Mouse (Mus musculus) liver, embryonic 11.5 days (tissue): Measurements from ENCODE around the gene Cacna1d. TPM values are rescaled to one million over a fixed set of nuclear protein-coding genes. Genes with fewer than 3 reads are reported as not detected.

Source experiments
- ATAC-seq: fragments of 200-750 bp; cut with Nextera tagmentation; replicated peaks from 2 replicates; pipeline ENCODE4 v1.8.0; 2017; ENCODE audit warnings: moderate number of reproducible peaks, mild to moderate bottlenecking, moderate TSS enrichment, moderate library complexity; ENCODE audit not compliant: low FRiP score
- DNase-seq: peaks from one replicate; pipeline ENCODE4 v3.0.0-alpha.2; 2017; ENCODE audit warnings: low spot score
- H3K27ac ChIP-seq: fragments of 300-500 bp; sonication (generic); 2 replicates; pipeline ENCODE4 v1.5.1; 2014; ENCODE audit warnings: mild to moderate bottlenecking, low read depth, low read length, control low read depth
- H3K27me3 ChIP-seq: fragments of 300-500 bp; sonication (generic); replicated peaks from 2 replicates; pipeline ENCODE4 v1.6.1; 2014; ENCODE audit warnings: low read length, mixed read lengths; ENCODE audit not compliant: control insufficient read depth, insufficient read depth
- H3K36me3 ChIP-seq: fragments of 300-500 bp; sonication (generic); 2 replicates; pipeline ENCODE4 v1.6.1; 2014; ENCODE audit warnings: mild to moderate bottlenecking, low read length, moderate library complexity, mixed read lengths; ENCODE audit not compliant: control insufficient read depth, insufficient read depth
- H3K4me1 ChIP-seq: fragments of 300-500 bp; sonication (generic); replicated peaks from 2 replicates; pipeline ENCODE4 v1.6.1; 2014; ENCODE audit warnings: low read length, mixed read lengths; ENCODE audit not compliant: control insufficient read depth, insufficient read depth
- H3K4me2 ChIP-seq: fragments of 300-500 bp; sonication (generic); 2 replicates; pipeline ENCODE4 v1.6.1; 2014; ENCODE audit warnings: mild to moderate bottlenecking, control low read depth, moderate library complexity
- H3K4me3 ChIP-seq: fragments of 300-500 bp; sonication (generic); 2 replicates; pipeline ENCODE4 v1.5.1; 2014; ENCODE audit warnings: low read depth, low read length, control low read depth
- H3K9ac ChIP-seq: fragments of 300-500 bp; sonication (generic); 2 replicates; pipeline ENCODE4 v1.6.1; 2014; ENCODE audit warnings: low read depth, low read length, control low read depth
- H3K9me3 ChIP-seq: fragments of 300-500 bp; sonication (generic); 2 replicates; pipeline ENCODE4 v1.6.1; 2016; ENCODE audit warnings: low read length, inconsistent platforms, mixed read lengths; ENCODE audit not compliant: control insufficient read depth
- WGBS: fragments of 180-500 bp; shearing (Covaris S2); extraction: QIAGEN DNeasy Blood & Tissue Kit; methylation state at CpG from one replicate; pipeline ENCODE4 v1.1.7; 2014; 5-methylcytosine and 5-hydroxymethylcytosine counted together
- polyA plus RNA-seq: library from polyadenylated mRNA; unstranded; fragments of >200 nt; fragmentation: Nextera tagmentation; extraction: Ambion mirVana; gene quantifications from 2 replicates; pipeline ENCODE4 v1.2.1, GENCODE M21; 2014

Cacna1d gene
- polyA plus RNA-seq, 1 experiment from 2014 or later = 1.2 TPM

GRCm38 (mm10) chr14:30131256-30131655 lies 360.0 kb downstream of the Cacna1d start:
- ATAC-seq (no peak), DNase-seq (no peak)
- H3K4me3 ChIP-seq = no peak overlapping the region
- H3K4me1 ChIP-seq = no peaks in the 10 kb centered on the region
- H3K27me3 ChIP-seq = no peaks in the 10 kb centered on the region
- 33% methylated on average over 3 of the region's 3 CpGs for WGBS
- no peaks in the 10 kb centered on the region for H3K9me3 ChIP-seq
- no peak overlapping the region for H3K4me2 ChIP-seq
- no peaks in the 10 kb centered on the region for H3K36me3 ChIP-seq
- H3K27ac ChIP-seq = no peak overlapping the region
- H3K9ac ChIP-seq = no peak overlapping the region

- no peak overlapping the region for H3K4me3 ChIP-seq
- no peak overlapping the region for H3K27ac ChIP-seq
- ATAC-seq = no peak
- H3K9me3 ChIP-seq = no peaks in the 10 kb centered on the region
- no peaks in the 10 kb centered on the region for H3K4me1 ChIP-seq
- 87% methylated on average over 9 of the region's 9 CpGs for WGBS
- no peak overlapping the region for H3K9ac ChIP-seq
- no peak overlapping the region for H3K4me2 ChIP-seq
- DNase-seq = no peak
- no peaks in the 10 kb centered on the region for H3K36me3 ChIP-seq
- H3K27me3 ChIP-seq = no peaks in the 10 kb centered on the region
Measured at GRCm38 (mm10) chr14:30130092-30130491, 361.2 kb downstream of the Cacna1d start.

- Histone ChIP-seq H3K36me3 (no peaks in the 10 kb centered on the region), H3K9me3 (no peaks in the 10 kb centered on the region), H3K27ac (no peak overlapping the region), H3K9ac (no peak overlapping the region), H3K4me1 (no peaks in the 10 kb centered on the region), H3K4me3 (no peak overlapping the region), H3K27me3 (no peaks in the 10 kb centered on the region), H3K4me2 (no peak overlapping the region)
- DNase-seq = peak; percentile 44
- WGBS = 34% methylated on average over 9 of the region's 9 CpGs
- ATAC-seq = no peak
Measured at GRCm38 (mm10) chr14:30129378-30129777, 361.9 kb downstream of the Cacna1d start.

- Histone ChIP-seq H3K27me3 (no peaks in the 10 kb centered on the region), H3K9ac (no peak overlapping the region), H3K27ac (no peak overlapping the region), H3K4me2 (no peak overlapping the region), H3K4me1 (no peaks in the 10 kb centered on the region), H3K4me3 (no peak overlapping the region), H3K36me3 (no peaks in the 10 kb centered on the region), H3K9me3 (no peaks in the 10 kb centered on the region)
- WGBS = 72% methylated on average over 20 of the region's 20 CpGs
- no peak for DNase-seq
- ATAC-seq = no peak
Measured at GRCm38 (mm10) chr14:30124951-30125690, 366.1 kb downstream of the Cacna1d start.

- WGBS = 69% methylated on average over 5 of the region's 5 CpGs
- Histone ChIP-seq H3K4me2 (no peak overlapping the region), H3K27ac (no peak overlapping the region), H3K36me3 (no peaks in the 10 kb centered on the region), H3K4me3 (no peak overlapping the region), H3K4me1 (no peaks in the 10 kb centered on the region), H3K27me3 (no peaks in the 10 kb centered on the region), H3K9me3 (no peaks in the 10 kb centered on the region), H3K9ac (no peak overlapping the region)
- DNase-seq (no peak), ATAC-seq (no peak)
Measured at GRCm38 (mm10) chr14:30120023-30120422, 371.2 kb downstream of the Cacna1d start.

- DNase-seq = no peak
- H3K27me3 ChIP-seq = no peaks in the 10 kb centered on the region
- H3K27ac ChIP-seq = no peak overlapping the region
- H3K9ac ChIP-seq = no peak overlapping the region
- ATAC-seq = no peak
- no peak overlapping the region for H3K4me3 ChIP-seq
- H3K9me3 ChIP-seq = no peaks in the 10 kb centered on the region
- no peaks in the 10 kb centered on the region for H3K4me1 ChIP-seq
- no peaks in the 10 kb centered on the region for H3K36me3 ChIP-seq
- 52% methylated on average over 9 of the region's 9 CpGs for WGBS
- no peak overlapping the region for H3K4me2 ChIP-seq
Measured at GRCm38 (mm10) chr14:30113392-30114108, 377.7 kb downstream of the Cacna1d start.

GRCm38 (mm10) chr14:30109079-30109478 lies 382.2 kb downstream of the Cacna1d start:
- H3K27me3 ChIP-seq = no peaks in the 10 kb centered on the region
- H3K27ac ChIP-seq = no peak overlapping the region
- 0 out of 2 replicates have a peak, but pooled peaks cover 3% of the 10 kb centered on the region for H3K4me1 ChIP-seq
- H3K4me3 ChIP-seq = no peak overlapping the region
- DNase-seq = no peak
- H3K4me2 ChIP-seq = no peak overlapping the region
- H3K36me3 ChIP-seq = no peaks in the 10 kb centered on the region
- no peaks in the 10 kb centered on the region for H3K9me3 ChIP-seq
- H3K9ac ChIP-seq = no peak overlapping the region
- 43% methylated on average over 2 of the region's 2 CpGs for WGBS
- no peak for ATAC-seq

GRCm38 (mm10) chr14:30106550-30106949 lies 384.7 kb downstream of the Cacna1d start:
- DNase-seq (no peak), ATAC-seq (no peak)
- no peak overlapping the region for H3K4me2 ChIP-seq
- H3K4me1 ChIP-seq = 0 out of 2 replicates have a peak, but pooled peaks cover 3% of the 10 kb centered on the region
- H3K36me3 ChIP-seq = no peaks in the 10 kb centered on the region
- no peak overlapping the region for H3K9ac ChIP-seq
- H3K27me3 ChIP-seq = no peaks in the 10 kb centered on the region
- 83% methylated on average over 4 of the region's 4 CpGs for WGBS
- no peak overlapping the region for H3K27ac ChIP-seq
- H3K9me3 ChIP-seq = no peaks in the 10 kb centered on the region
- H3K4me3 ChIP-seq = no peak overlapping the region

- Histone ChIP-seq H3K9ac (no peak overlapping the region), H3K36me3 (no peaks in the 10 kb centered on the region), H3K4me3 (no peak overlapping the region), H3K4me2 (no peak overlapping the region), H3K4me1 (0 out of 2 replicates have a peak, but pooled peaks cover 3% of the 10 kb centered on the region), H3K9me3 (no peaks in the 10 kb centered on the region), H3K27ac (no peak overlapping the region), H3K27me3 (no peaks in the 10 kb centered on the region)
- DNase-seq (no peak), ATAC-seq (no peak)
- 73% methylated on average over 6 of the region's 6 CpGs for WGBS
Measured at GRCm38 (mm10) chr14:30105551-30105950, 385.7 kb downstream of the Cacna1d start.
